Mouse (Mus musculus) gastrocnemius, postnatal 36 days (tissue): Measurements from ENCODE around the gene Dolpp1. TPM values are rescaled to one million over a fixed set of nuclear protein-coding genes. Genes with fewer than 3 reads are reported as not detected.

Source experiments
- DNase-seq, 2 experiments: peaks; one replicate each; pipeline ENCODE4 v3.0.0; 2022
- intact Hi-C: fragments of 180-260 bp; cut with DNase I; formaldehyde crosslinking; loops from one replicate; pipeline ENCODE4 v1.15.1; 2025
- total RNA-seq, 2 experiments: library from RNA; stranded (reverse); gene quantifications; 2 replicates each; pipeline ENCODE4 v1.2.3; 2021

The Dolpp1 gene
- total RNA-seq, 2 experiments from 2014 or later, result 5.5 to 6.7 TPM

DNA sequence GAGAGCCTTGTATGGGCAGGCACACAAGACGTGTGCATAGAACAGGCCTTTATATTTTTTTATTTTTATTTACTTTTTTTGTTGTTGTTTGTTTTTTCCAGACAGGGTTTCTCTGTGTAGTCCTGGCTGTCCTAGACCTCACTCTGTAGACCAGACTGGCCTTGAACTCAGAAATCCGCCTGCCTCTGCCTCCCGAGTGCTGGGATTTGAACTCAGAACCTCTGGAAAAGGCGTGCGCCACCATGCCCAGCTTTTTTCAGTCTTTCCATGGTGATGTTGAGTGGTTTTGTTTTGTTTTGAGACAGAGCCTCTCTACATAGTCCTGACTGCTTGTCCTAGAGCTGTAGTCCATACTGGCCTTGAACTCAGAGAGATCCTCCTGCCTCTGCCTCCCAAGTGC lies 19.3 kb upstream of the Dolpp1 start:
- DNase-seq, result no peak
- intact Hi-C loops, result no loop called here

- DNase-seq, result no peak
- intact Hi-C loops, result no loop called here
These were observed 16.2 kb upstream of the Dolpp1 start for GRCm38 (mm10) chr2:30375893-30376292.

GRCm38 (mm10) chr2:30377721-30378120 lies 14.3 kb upstream of the Dolpp1 start:
- intact Hi-C loops, result no loop called here
- DNase-seq, result no peak

- intact Hi-C loops, result no loop called here
- DNase-seq, result no peak
These were observed 12.7 kb upstream of the Dolpp1 start for GRCm38 (mm10) chr2:30379307-30379706.

DNA sequence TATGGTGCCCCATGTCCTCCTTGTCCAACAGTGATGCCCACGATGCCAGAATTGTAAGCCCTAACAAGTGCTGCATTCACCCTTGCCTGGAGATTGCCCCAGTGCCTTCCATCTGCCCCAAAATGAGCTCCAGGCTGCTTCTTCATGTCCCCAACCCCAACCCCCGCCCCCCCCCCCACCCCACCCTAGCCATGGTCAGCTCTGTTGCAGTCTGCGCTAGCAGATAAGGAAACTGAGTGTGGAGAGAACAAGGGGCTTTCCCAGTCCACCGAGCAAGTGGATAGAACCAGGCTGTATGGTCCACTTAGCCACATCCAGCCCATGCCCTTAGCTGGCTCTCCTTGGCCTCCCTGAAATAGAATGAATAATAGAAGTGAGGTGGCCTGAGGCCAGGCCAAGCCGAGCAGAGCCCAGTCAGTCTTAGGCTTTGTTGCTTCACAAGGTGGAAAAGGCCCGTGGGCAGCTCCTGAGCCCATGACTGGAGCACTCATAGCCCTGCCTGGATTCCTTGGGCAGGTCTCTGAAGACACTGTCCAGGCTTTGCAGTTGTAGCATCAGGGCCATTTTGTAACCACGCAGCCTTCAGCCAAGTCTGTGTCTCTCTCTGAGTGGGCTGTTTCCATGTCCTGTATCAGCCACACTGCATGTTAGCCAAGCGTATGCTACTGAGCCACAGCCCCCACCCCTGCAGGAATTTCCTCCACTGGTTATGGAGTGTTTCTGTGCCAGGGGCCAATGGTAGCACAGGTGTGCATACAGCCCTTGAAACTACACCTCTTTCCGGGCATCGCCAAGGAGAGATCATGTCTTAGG lies 11.3 kb upstream of the Dolpp1 start:
- no peak for DNase-seq
- intact Hi-C loops, result no loop called here

GRCm38 (mm10) chr2:30381377-30381725 lies 10.7 kb upstream of the Dolpp1 start:
- DNase-seq, result no peak

DNA sequence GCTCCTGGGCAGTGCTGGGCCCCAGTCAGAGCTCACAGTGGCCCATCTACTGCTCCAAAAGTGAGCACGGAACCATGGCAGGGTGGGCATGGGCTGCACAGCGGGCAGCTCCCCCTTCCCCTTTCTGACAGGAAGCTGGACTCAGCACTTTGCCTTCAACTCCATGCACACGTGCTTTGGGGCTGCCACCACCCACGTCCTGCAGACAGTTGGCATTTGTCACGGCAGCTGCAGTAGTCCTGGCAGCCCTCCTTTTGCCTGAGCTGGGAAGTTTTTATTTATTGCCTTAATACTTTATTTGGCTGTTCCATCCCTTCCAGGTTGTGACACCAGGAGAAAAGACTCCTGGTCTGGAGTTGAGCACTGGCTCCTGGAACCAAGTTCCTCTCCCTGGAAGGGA lies 7.2 kb upstream of the Dolpp1 start:
- DNase-seq, result no peak
- intact Hi-C loops, result no loop called here

More at GRCm38 (mm10) chr2:30381377-30381725, 10.7 kb upstream of the Dolpp1 start:
- intact Hi-C loops, result no loop called here

GRCm38 (mm10) chr2:30385591-30385990 lies 6.5 kb upstream of the Dolpp1 start:
- intact Hi-C loops, result no loop called here
- no peak for DNase-seq

- intact Hi-C loops, result no loop called here
- DNase-seq, result no peak
These were observed 5.1 kb upstream of the Dolpp1 start for GRCm38 (mm10) chr2:30386913-30387312.

DNA sequence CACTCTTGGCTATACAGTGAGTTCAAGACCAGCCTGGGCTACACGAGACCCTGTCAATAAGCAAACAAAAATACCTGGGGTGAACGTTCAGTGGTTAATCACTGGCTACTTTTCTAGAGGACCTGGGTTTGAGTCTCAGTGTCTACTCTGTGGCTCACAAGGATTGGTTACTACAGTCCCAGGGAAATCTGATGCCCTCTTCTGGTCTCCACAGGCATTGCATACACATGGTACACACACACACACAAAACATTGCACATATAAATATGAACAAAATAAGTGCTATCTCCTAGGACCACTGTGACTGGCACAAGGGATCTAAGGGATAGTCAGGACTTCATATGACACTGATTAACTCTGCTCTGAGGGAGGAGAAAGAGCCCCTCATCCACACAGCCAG lies 3.1 kb upstream of the Dolpp1 start:
- no peak for DNase-seq
- intact Hi-C loops, result no loop called here

DNA sequence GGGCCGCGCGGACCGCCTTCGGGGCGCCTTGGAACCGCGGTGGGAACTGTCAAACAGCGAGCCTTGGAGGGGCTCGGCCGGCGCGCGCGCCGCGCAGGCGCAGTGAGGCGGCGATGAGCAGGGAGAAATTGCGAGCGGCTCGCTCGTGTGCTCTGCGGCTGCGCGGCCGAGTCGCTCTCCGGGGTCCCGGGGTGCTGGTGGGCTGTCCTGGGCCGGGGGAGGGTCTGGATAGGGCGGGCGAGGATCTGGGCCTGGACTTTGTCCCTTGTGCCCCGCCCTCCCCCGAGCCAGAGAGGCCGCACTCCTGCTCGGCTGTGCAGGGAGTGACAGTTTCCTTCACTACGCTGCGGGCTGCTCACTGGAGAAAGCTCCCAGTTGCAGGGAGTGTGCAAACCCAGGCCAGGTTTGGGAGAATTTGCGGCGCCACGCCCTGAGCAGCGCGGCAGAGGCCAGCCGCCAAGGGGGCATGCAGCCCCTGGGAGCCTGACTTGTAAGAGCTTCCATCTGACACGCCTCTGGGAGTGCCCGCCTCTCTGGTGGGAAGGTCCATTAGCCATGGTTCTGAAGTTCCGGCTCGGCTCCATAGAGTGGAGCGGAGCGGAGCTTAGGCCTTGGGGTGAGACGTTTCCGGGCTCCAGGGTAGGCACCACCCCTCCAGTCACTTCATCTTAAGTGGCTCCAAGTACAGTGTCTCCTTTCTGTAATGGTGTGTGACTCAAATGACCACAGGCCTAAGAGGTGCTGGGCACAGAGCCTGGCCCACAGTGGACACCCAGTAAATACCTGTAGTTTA lies 719 bp downstream of the Dolpp1 start:
- intact Hi-C loops, result no loop called here
- peak; percentile 61 to 73 for DNase-seq

GRCm38 (mm10) chr2:30393370-30393656 lies 1.3 kb downstream of the Dolpp1 start:
- no peak for DNase-seq
- intact Hi-C loops, result no loop called here

DNA sequence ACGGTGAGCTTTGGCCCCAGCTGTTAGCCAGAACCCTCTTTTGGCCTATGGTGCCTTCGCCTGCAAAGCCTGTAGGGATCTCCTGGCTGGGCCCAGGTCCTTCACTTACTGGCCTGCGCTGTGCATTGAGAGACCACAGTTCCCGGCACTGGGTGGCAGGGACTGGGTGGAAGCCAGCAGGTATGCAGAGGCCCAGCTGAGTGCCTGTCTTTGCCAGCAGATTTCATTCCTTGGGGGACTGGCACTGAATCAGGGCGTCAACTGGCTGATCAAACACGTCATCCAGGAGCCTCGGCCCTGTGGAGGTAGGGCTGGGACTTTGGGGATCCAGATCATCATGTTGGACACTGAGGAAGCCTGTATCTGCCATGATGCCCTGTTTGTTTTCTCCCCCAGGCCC lies 3.7 kb downstream of the Dolpp1 start:
- DNase-seq, result no peak
- intact Hi-C loops, result no loop called here

DNA sequence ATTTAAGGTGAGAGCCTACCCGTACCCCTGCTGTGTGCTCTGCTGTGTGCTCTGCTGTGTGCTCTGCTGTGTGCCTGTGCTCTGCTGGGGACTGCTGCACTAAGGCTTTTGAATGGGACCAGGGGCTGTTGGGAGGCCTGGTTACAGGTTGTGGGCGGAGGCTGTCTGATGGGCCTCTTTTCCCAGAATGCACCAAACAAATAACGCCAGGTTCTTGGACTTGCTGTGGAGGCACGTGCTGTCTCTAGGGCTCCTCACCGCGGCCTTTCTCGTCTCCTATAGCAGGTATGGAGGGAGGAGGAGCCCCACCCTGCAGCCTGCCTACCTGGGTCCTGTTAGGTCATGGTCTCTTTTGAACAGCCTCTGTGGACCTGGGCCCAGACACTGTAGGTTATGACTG lies 4.2 kb downstream of the Dolpp1 start:
- intact Hi-C loops, result no loop called here
- no peak for DNase-seq

GRCm38 (mm10) chr2:30397986-30398512 lies 6.0 kb downstream of the Dolpp1 start:
- intact Hi-C loops, result no loop called here
- DNase-seq, result no peak

GRCm38 (mm10) chr2:30399191-30400171 lies 7.4 kb downstream of the Dolpp1 start:
- intact Hi-C loops, result no loop called here
- no peak for DNase-seq

DNA sequence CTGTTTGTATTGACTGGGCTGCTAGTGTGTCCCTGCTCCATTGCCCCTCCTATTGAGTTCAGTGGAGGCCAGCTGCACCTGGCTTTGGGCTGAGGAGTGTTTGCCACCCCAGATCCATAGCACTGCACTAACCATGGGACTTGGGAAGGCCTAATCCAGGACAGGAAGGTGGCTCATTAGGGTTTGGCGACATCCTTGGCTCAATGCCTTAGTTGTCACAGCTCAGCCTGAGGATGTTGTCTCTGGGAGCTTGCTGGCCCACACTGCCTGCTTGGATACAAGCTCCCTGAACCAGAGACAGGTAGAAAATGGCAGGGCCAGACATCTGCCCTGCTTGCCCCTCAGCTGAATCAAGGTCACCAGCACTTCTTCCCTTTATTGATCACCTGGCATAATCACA lies 9.5 kb downstream of the Dolpp1 start:
- no peak for DNase-seq
- intact Hi-C loops, result no loop called here

GRCm38 (mm10) chr2:30402351-30402826 lies 10.3 kb downstream of the Dolpp1 start:
- intact Hi-C loops, result no loop called here
- DNase-seq, result peak; percentile 45 to 64

- intact Hi-C loops, result no loop called here
- no peak for DNase-seq
These were observed 10.8 kb downstream of the Dolpp1 start for GRCm38 (mm10) chr2:30402843-30403242.

DNA sequence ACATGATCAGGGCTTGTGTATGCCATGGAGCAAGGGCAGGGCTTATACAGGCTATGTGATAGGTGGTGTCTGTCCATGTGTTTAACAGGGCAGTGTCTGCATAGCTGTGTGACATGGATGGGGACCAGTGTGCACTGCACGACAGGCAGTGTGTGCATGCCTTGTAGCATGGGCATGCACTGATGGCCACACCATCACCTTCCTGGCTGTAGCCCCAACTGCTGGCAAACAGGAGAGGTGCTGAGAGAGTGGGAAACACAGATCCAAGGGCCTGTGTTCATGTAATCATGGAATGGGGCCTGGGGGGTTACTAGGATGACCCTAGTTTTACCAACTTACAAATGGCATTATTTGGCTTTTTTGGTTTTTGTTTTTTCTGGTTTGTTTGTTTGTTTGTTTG lies 11.8 kb downstream of the Dolpp1 start:
- intact Hi-C loops, result no loop called here
- no peak for DNase-seq

DNA sequence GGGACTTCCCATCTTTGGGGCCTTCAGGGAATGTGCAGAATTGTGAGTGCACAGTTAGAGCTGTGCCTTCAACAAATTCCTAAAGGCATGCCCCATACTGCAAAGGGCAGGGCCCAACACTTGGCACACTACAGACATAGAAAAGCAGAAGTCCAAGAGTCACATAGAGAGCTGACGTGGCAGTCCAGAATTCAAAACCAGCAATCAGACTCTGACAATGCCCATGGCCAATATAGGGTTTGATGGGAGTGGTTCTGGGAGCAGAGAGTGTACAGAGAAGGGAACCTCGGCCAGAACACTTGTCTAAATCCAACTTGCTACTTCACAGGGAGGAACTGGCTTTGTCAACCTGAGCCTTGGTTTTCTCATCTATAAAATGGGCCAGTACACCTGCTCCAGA lies 15.2 kb downstream of the Dolpp1 start:
- intact Hi-C loops, result no loop called here
- no peak for DNase-seq
